In genomic region chr14:61998259-61998658, GRCm38 (mm10) we compare ENCODE assay signal across 14 mouse cellular contexts.
"Had no signal": no experiment of that assay in that cellular context is flagged by ENCODE, and none has a peak within 500 bp of the region (broad histone marks: within the 10 kb centered on the region; RNA-seq: fewer than 3 reads in every experiment).

No protein-coding gene starts in this region.

- H3K9ac ChIP-seq: kidney, embryonic 15.5 days; liver, embryonic 12.5 days; midbrain, embryonic 15.5 days; neural tube, embryonic 13.5 days had no signal

- DNase-seq: kidney, adult 2 months; kidney, postnatal 14 days; retina, postnatal 1 day; right cerebral cortex, postnatal 14 days; thymus, adult 2 months; thymus, postnatal 4 days had no signal

- H3K4me3 ChIP-seq: kidney, embryonic 15.5 days; left cerebral cortex, adult 2 months; limb, embryonic 10.5 days; liver, embryonic 12.5 days; midbrain, embryonic 10.5 days; midbrain, embryonic 15.5 days; neural tube, embryonic 13.5 days had no signal

- H3K36me3 ChIP-seq: kidney, embryonic 15.5 days; limb, embryonic 10.5 days; liver, embryonic 12.5 days; midbrain, embryonic 10.5 days; midbrain, embryonic 15.5 days; neural tube, embryonic 13.5 days had no signal

- H3K27ac ChIP-seq: kidney, embryonic 15.5 days; left cerebral cortex, adult 2 months; limb, embryonic 10.5 days; liver, embryonic 12.5 days; midbrain, embryonic 10.5 days; midbrain, embryonic 15.5 days; neural tube, embryonic 13.5 days had no signal

- H3K4me2 ChIP-seq: kidney, embryonic 15.5 days; liver, embryonic 12.5 days; midbrain, embryonic 15.5 days; neural tube, embryonic 13.5 days had no signal

- H3K9me3 ChIP-seq: kidney, embryonic 15.5 days; limb, embryonic 10.5 days; liver, embryonic 12.5 days; midbrain, embryonic 10.5 days; midbrain, embryonic 15.5 days; neural tube, embryonic 13.5 days had no signal

- H3K27me3 ChIP-seq: kidney, embryonic 15.5 days; liver, embryonic 12.5 days; midbrain, embryonic 15.5 days; neural tube, embryonic 13.5 days had no signal

- H3K4me1 ChIP-seq: liver, embryonic 12.5 days had no signal

- ATAC-seq: intestine, embryonic 16.5 days; liver, embryonic 12.5 days; midbrain, embryonic 15.5 days had no signal
